Mouse (Mus musculus): Measurements from ENCODE around the gene Ano9. TPM values are rescaled to one million over a fixed set of nuclear protein-coding genes. Genes with fewer than 3 reads are reported as not detected.

Gene Ano9
- polyA plus RNA-seq, 1 experiment = not detected

- TF ChIP-seq GATA1 (IDR thresholded peaks at IDR 0.05; ENCODE audit: low read length) = no peak
Observed at GRCm38 (mm10) chr7:141060426-141061242, 57.0 kb downstream of the Ano9 start, which contains the start of gene B4galnt4. Gene B4galnt4 (plus strand): TSS chr7:141061104.

DNA sequence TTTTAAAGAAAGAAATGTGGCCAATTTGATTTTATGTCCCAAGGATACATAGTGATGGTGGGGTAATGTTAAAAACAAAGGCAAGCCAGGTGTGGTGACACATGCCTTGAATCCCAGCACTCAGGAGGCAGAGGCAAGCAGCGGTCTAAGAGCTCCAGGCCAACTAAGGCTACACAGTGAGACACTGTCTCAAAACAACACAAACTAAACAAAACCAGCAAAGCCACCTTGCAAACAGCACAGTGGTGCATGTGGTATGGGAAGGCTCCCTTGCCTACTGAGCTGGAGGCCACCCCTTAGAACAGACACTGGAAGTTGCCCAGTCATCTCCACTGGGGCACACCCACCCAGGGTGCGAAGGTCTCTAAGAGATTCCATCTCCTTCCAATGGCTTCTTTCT, 57.7 kb downstream of the Ano9 start:
- TF ChIP-seq GATA1 (IDR thresholded peaks at IDR 0.05; ENCODE audit: low read length) = no peak

- no peak for TF ChIP-seq GATA1 (IDR thresholded peaks at IDR 0.05; ENCODE audit: low read length)
Observed at GRCm38 (mm10) chr7:141058601-141059341, 58.8 kb downstream of the Ano9 start.

GRCm38 (mm10) chr7:141057541-141057940, 60.1 kb downstream of the Ano9 start:
- no peak for TF ChIP-seq GATA1 (IDR thresholded peaks at IDR 0.05; ENCODE audit: low read length)

DNA sequence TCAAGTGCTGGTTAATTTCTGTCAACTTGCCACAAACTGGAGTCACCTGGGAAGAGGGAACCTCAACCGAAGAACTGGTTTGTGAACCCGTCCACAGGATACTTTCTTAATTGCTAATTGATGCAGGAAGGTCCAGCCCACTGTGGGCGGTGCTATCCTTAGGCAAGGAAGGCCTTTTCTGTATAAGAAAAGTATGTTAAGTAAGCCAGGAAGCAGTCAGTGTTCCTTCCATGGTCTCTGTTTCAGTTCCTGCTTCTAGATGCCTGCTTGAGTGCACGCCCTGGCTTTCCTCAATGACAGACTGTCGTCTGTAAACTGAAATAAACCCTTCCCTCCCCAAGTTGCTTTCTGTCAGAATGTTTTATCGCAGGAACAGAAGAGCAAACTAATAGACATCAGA, 60.6 kb downstream of the Ano9 start:
- TF ChIP-seq GATA1 (IDR thresholded peaks at IDR 0.05; ENCODE audit: low read length) = no peak

GRCm38 (mm10) chr7:141055785-141056184, 61.8 kb downstream of the Ano9 start:
- TF ChIP-seq GATA1 (IDR thresholded peaks at IDR 0.05; ENCODE audit: low read length) = no peak

GRCm38 (mm10) chr7:141052421-141052820, 65.2 kb downstream of the Ano9 start:
- no peak for TF ChIP-seq GATA1 (IDR thresholded peaks at IDR 0.05; ENCODE audit: low read length)

GRCm38 (mm10) chr7:141052016-141052415, 65.6 kb downstream of the Ano9 start:
- no peak for TF ChIP-seq GATA1 (IDR thresholded peaks at IDR 0.05; ENCODE audit: low read length)

Other genes with a start within 250 kb of the Ano9 start
- 50.0 and 92.4 TPM in 2 replicates for gene Psmd13, start 235.8 kb downstream of the Ano9 start, polyA plus RNA-seq (2012)
- 25.4 and 38.9 TPM in 2 replicates for gene Sirt3, start 235.5 kb downstream of the Ano9 start, polyA plus RNA-seq (2012)
- not detected in 2 replicates for gene Cox8b, start 217.4 kb downstream of the Ano9 start, polyA plus RNA-seq (2012)
- not detected in 2 replicates for gene Nlrp6, start 196.9 kb downstream of the Ano9 start, polyA plus RNA-seq (2012)
- 6.3 and 7.2 TPM in 2 replicates for gene Pgghg, start 176.4 kb downstream of the Ano9 start, polyA plus RNA-seq (2012)
- 0.43 and 0.61 TPM in 2 replicates for gene Ifitm5, start 167.5 kb downstream of the Ano9 start, polyA plus RNA-seq (2012)
- not detected in 2 replicates for gene Gm45717, start 161.9 kb downstream of the Ano9 start, polyA plus RNA-seq (2012)
- gene Ifitm2, start 161.8 kb downstream of the Ano9 start, polyA plus RNA-seq (2012) = 234 and 285 TPM in 2 replicates
- gene Ifitm1, start 150.6 kb downstream of the Ano9 start, polyA plus RNA-seq (2012) = 0.08 and 0.26 TPM in 2 replicates
- gene Ifitm3, start 107.0 kb downstream of the Ano9 start, polyA plus RNA-seq (2012) = not detected in 2 replicates
- not detected in 2 replicates for gene Ifitm6, start 99.9 kb downstream of the Ano9 start, polyA plus RNA-seq (2012)
- gene Gm17387, start 88.7 kb downstream of the Ano9 start, polyA plus RNA-seq (2012) = not detected in 2 replicates
- not detected in 2 replicates for gene B4galnt4, start 56.7 kb downstream of the Ano9 start, polyA plus RNA-seq (2012)
- 0.05 TPM in 1 of 2 replicates, not detected in the other for gene Pkp3, start 39.6 kb downstream of the Ano9 start, polyA plus RNA-seq (2012)
- gene Sigirr, start 17.2 kb downstream of the Ano9 start, polyA plus RNA-seq (2012) = 7.2 and 9.5 TPM in 2 replicates
- gene Ptdss2, start 4.6 kb upstream of the Ano9 start, polyA plus RNA-seq (2012) = 49.9 and 62.6 TPM in 2 replicates
- gene Rnh1, start 55.1 kb upstream of the Ano9 start, polyA plus RNA-seq (2012) = 1.5 and 14.6 TPM in 2 replicates
- 46.6 and 52.7 TPM in 2 replicates for gene Hras, start 76.2 kb upstream of the Ano9 start, polyA plus RNA-seq (2012)
- 2.4 and 3.1 TPM in 2 replicates for gene Lrrc56, start 76.4 kb upstream of the Ano9 start, polyA plus RNA-seq (2012)
- 0.08 and 0.10 TPM in 2 replicates for gene Lmntd2, start 96.3 kb upstream of the Ano9 start, polyA plus RNA-seq (2012)
- gene Rassf7, start 98.1 kb upstream of the Ano9 start, polyA plus RNA-seq (2012) = 12.7 and 20.3 TPM in 2 replicates
- gene Phrf1, start 111.0 kb upstream of the Ano9 start, polyA plus RNA-seq (2012) = 132 and 133 TPM in 2 replicates
- gene Irf7, start 148.7 kb upstream of the Ano9 start, polyA plus RNA-seq (2012) = 24.4 and 30.7 TPM in 2 replicates
- gene Cdhr5, start 159.0 kb upstream of the Ano9 start, polyA plus RNA-seq (2012) = not detected in 2 replicates
- not detected in 2 replicates for gene Sct, start 161.3 kb upstream of the Ano9 start, polyA plus RNA-seq (2012)
- 0.03 TPM in 1 of 2 replicates, not detected in the other for gene Drd4, start 174.2 kb upstream of the Ano9 start, polyA plus RNA-seq (2012)
- gene Deaf1, start 209.9 kb upstream of the Ano9 start, polyA plus RNA-seq (2012) = 72.4 and 106 TPM in 2 replicates
- 8.7 and 9.3 TPM in 2 replicates for gene Tmem80, start 209.9 kb upstream of the Ano9 start, polyA plus RNA-seq (2012)
- gene Eps8l2, start 221.1 kb upstream of the Ano9 start, polyA plus RNA-seq (2012) = not detected in 2 replicates